Comparison of ENCODE assay signal across 7 mouse cellular contexts in genomic region chr16:3122861-3123477, GRCm38 (mm10).
DNase-seq lines count a peak whose midpoint lies in the region; ATAC-seq and TF ChIP-seq lines count a peak whose summit lies in the region.
"Not testable (repeated sequence)": the region's sequence is repeated elsewhere in the genome, so short reads cannot be mapped to it uniquely, and the experiment has no call there.

No protein-coding gene starts in this region.

- not testable (repeated sequence) for H3K9me3 ChIP-seq in lung, postnatal 0 days (ENCODE audit: low read length)

- not testable (repeated sequence) for H3K27me3 ChIP-seq in lung, postnatal 0 days (replicated peaks; ENCODE audit: insufficient read depth, low read length)

- peak; percentile 37 for ATAC-seq in lung, postnatal 0 days

- H3K36me3 ChIP-seq in lung, postnatal 0 days (ENCODE audit: insufficient read depth, low read length), result not testable (repeated sequence)

- H3K27ac ChIP-seq in lung, postnatal 0 days (ENCODE audit: low read length), result not testable (repeated sequence)

- DNase-seq in T-cell, adult 2 months (ENCODE audit: low spot score), result peak; percentile 38
- DNase-seq in cerebellum, postnatal 25 days, result peak; percentile 3 to 4
- peak; percentile 12 to 16 for DNase-seq in gastrocnemius, adult 8-10 months (ENCODE audit: low spot score in 2 of 2)
- DNase-seq in induced T-regulatory cell, adult 2 months (ENCODE audit: low read depth), result peak; percentile 64
- DNase-seq in left cerebral cortex, adult 11 months (ENCODE audit: low spot score), result peak; percentile 36
- DNase-seq in lung, postnatal 0 days (ENCODE audit: low spot score), result peak; percentile 21
- peak; percentile 43 for DNase-seq in right cerebral cortex, adult 18-20 months

- H3K9ac ChIP-seq in lung, postnatal 0 days (replicated peaks; ENCODE audit: low read depth), result not testable (repeated sequence)

- 67% methylated on average over 8 of the region's 8 CpGs for WGBS in lung, postnatal 0 days

- not testable (repeated sequence) for H3K4me1 ChIP-seq in lung, postnatal 0 days (ENCODE audit: insufficient read depth, low read depth, low read length)

- not testable (repeated sequence) for TF ChIP-seq EP300 in lung, postnatal 0 days (IDR thresholded peaks at IDR 0.05)

- H3K4me3 ChIP-seq in lung, postnatal 0 days (ENCODE audit: low read depth, low read length), result not testable (repeated sequence)

- TF ChIP-seq CTCF in lung, postnatal 0 days (IDR thresholded peaks at IDR 0.05), result peak; percentile 32

- H3K4me2 ChIP-seq in lung, postnatal 0 days (replicated peaks; ENCODE audit: low read depth, low read length), result not testable (repeated sequence)

Comparison
In these comparisons a context has a peak if more than half of its experiments do, and no peak if none do; other contexts are left out.
1. DNase-seq: peak in every context shown above with its lines; median percentile 64 in induced T-regulatory cell, adult 2 months; 43 in right cerebral cortex, adult 18-20 months; 38 in T-cell, adult 2 months; 36 in left cerebral cortex, adult 11 months; 21 in lung, postnatal 0 days; 14 in gastrocnemius, adult 8-10 months; 4 in cerebellum, postnatal 25 days.